Mouse (Mus musculus) fat pad, adult 2 months (tissue): ENCODE results near the gene Klf16.
A peak's percentile ranks its signal among the peaks of the same experiment; 100 is the strongest.

ENCODE experiments used
- DNase-seq: peaks from one replicate; pipeline ENCODE4 v3.0.0-alpha.2; 2011; ENCODE audit warnings: low read depth, low spot score; ENCODE audit errors: extremely low read depth

The Klf16 gene

GRCm38 (mm10) chr10:80577195-80578130 lies at the start of gene Klf16:
Gene Klf16 (minus strand): TSS chr10:80577321.
- DNase-seq, result no peak

GRCm38 (mm10) chr10:80625764-80626163 lies 48.6 kb upstream of the Klf16 start:
- DNase-seq, result no peak

DNA sequence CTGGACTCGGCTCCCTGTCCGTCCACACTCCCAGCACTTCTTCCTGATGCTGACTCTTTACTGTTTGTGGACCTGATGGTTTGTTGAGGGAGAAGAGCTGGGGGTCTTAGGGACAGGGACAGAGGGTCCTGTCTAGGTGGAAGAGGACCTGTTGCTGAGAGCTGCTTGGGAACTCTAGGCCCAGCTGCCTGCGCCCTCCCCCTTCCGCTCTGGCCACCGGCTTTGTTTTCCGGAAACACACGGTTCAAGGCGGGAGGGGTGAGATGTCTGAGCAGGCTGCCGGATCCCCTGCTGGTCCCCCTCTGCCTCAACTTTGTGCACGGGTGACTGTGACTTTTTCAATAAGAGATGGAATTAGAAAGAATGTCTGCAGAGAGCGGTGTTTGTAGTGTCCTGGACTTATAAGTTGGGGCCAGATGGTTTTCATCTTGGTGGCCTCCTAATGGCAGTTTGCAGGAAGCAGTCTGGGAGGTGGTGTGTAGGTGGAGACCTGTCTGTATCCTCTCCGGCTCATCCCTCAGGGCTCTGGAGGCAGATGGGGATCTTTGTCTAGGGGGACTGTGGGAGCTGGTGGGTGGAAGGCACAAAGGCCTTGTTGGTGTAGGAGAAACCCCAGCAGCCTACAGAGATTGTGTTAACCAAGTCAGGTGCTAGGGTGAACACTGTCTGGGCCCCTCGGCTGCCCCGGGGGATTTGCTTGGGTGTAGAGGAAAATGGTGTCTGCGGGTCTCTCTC lies 46.5 kb upstream of the Klf16 start:
- DNase-seq, result no peak

- no peak for DNase-seq
Measured at GRCm38 (mm10) chr10:80622661-80623456, 45.7 kb upstream of the Klf16 start, which contains the start of gene Csnk1g2. Gene Csnk1g2 (plus strand): TSS chr10:80622838.

DNA sequence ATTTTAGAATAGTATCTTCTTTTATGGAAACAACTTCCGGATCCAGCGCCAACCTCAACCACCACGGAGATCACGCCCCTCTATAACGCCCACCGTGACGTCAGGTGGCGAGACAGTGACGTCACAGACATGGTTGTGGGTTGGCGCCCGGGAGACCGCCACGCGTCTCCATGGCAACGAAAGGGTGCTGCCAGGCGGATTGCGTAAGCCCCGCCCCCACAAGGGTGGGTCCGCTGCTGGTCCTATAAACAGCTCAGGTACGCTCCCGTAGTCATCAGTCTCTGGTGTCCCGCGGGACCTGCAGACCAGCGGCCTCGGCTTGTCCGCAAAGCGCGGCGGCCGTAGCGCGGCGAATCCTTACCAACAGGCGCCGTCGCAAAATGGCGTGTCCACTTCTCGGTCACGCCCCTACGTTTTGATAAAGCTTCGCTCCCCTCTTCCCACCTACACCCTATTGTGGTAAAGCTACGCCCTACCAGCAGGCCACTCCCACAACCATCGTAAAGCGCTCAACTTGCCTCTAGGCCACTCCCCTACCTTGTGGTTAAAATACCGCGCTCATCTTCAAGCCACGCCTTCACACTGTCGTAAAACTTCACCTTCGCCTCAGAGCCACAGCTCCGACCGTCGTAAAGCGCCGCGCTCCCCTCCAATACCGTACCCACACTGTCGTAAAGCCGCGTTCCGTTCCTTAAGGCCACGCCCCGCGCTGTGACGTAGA lies 45.0 kb upstream of the Klf16 start:
- peak; percentile 100 for DNase-seq

DNA sequence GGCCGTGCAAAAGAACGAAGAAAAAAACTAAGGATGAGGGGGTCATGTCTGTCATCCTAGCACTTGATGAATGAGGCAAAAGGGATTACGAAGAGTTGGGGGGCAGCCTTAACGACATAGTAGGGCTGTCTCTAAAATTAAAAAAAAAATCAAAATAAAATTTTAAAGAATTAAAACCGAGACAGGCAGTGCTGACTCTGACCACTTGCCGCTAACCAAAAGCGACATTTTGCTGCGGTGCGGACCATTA lies 44.5 kb upstream of the Klf16 start:
- DNase-seq, result no peak

GRCm38 (mm10) chr10:80620796-80621689 lies 43.9 kb upstream of the Klf16 start:
- no peak for DNase-seq

- no peak for DNase-seq
Measured at GRCm38 (mm10) chr10:80620365-80620764, 43.2 kb upstream of the Klf16 start.

DNA sequence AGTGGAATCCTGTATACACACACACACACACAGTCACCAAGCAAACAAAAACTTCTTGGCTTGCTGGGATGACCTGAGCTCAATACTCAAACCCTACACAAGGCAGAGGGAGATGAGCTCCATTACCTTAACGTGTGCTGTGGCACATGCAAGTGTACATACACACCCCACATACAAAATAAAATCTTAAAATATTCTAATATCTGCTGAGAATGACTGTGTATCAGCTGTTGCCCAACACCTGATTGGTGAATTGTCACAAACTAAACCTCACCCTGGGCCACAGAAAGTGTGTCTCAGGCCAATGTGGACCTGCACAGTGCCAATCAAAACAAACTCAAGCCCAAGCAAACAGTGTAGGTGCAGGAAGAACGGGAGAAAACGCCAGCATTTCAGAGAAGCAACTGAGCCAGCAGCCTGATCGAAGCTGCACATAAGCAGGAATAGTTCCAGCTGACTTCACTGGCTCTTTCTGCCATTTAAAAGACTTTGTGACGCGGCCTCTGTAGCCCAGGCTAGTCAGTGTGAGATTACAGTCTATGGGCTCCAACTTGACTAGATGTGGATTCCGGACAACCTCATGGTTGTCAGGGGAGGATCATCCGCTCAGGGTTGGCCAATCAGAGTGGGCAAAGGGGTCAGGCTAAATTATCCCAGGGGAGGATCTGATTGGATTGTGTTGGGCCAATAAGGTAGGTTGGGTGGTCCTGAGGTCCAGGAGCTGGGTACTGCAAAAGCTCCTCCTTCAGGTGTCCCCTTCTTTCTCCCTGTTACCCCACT lies 42.5 kb upstream of the Klf16 start:
- DNase-seq, result peak; percentile 69

- DNase-seq, result no peak
Measured at GRCm38 (mm10) chr10:80618181-80618580, 41.1 kb upstream of the Klf16 start.

DNA sequence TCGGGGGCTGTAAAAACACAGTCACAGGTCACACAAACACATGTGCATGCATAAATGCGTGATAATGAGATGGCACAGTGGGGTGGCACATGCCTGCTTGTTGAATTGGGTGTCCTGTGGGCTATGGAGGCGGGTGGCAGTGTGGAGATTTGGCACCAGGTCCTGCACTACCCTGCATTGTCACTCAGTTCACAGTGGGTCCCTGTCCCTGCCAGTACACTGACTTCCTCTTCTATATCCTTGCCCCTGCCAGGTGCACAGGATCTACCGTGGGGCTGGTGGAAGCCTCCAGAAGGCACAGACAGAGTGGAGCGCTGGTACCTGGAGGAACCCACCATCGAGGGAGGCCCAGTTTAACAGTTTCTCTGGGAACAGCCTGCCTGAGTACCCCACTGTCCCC lies 37.2 kb upstream of the Klf16 start:
- DNase-seq, result no peak

- no peak for DNase-seq
Measured at GRCm38 (mm10) chr10:80613821-80614220, 36.7 kb upstream of the Klf16 start.

- DNase-seq, result no peak
Measured at GRCm38 (mm10) chr10:80611905-80612304, 34.8 kb upstream of the Klf16 start.

GRCm38 (mm10) chr10:80611024-80611423 lies 33.9 kb upstream of the Klf16 start:
- no peak for DNase-seq

- no peak for DNase-seq
Measured at GRCm38 (mm10) chr10:80610116-80610785, 33.1 kb upstream of the Klf16 start.

- no peak for DNase-seq
Measured at GRCm38 (mm10) chr10:80609269-80609924, 32.3 kb upstream of the Klf16 start.

DNA sequence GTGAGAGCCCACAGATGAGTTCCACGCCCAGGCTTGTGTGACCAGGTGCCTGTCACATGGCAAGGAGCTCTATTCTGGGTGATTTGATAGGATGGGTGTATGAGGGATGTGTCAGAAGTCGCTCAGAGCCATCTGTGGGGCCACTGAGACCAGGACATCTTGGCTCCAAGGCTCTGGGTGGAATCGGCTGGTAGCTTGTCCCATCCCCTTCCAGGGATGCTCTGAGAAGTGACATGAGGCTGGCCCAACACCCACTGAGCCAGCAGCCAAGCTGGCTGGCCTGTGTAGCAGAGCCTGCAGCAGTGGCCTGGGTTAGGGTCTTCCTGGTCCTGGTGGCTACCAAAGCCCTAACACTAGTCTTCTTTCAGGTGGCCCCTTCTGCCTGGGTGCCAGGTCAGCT lies 31.3 kb upstream of the Klf16 start:
- no peak for DNase-seq

DNA sequence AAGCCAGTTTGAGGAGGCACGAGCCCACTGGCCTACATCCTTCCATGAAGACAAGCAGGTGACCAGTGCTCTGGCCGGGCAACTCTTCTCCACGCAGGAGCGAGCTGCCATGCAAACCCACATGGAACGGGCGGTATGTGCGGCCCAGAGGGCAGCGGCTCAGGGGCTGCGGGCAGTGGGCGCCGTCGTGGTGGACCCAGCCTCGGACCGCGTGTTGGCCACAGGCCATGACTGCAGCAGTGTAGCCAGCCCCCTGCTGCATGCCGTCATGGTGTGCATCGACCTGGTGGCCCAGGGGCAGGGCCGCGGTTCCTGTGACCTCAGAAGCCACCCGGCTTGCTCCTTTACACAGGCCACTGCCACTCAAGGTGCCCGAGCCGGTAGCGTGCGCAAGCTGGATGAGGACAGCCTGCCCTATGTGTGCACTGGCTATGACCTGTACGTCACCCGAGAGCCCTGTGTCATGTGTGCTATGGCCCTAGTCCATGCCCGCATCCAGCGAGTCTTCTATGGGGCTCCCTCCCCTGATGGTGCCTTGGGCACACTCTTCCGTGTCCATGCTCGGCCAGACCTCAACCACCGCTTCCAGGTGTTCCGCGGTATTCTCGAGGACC lies 29.7 kb upstream of the Klf16 start:
- DNase-seq, result no peak
